Mouse (Mus musculus) liver, embryonic 14.5 days (tissue): Measurements from ENCODE around the gene Gca. TPM values are rescaled to one million over a fixed set of nuclear protein-coding genes. Genes with fewer than 3 reads are reported as not detected.

Experiments
- ATAC-seq: fragments of 200-750 bp; cut with Nextera tagmentation; 2 replicates; pipeline ENCODE4 v1.8.0; 2017; ENCODE audit warnings: moderate number of reproducible peaks, mild to moderate bottlenecking, moderate library complexity; ENCODE audit not compliant: insufficient read depth
- DNase-seq, 3 experiments: peaks; one replicate each; pipeline ENCODE4 v3.0.0-alpha.2; 2012 to 2013; ENCODE audit warnings: low read depth in 3 of 3, low spot score in 3 of 3
- H3K27ac ChIP-seq: fragments of 300-500 bp; sonication (generic); 2 replicates; pipeline ENCODE4 v1.5.1; 2014; ENCODE audit warnings: moderate library complexity, mild to moderate bottlenecking, control low read depth, inconsistent platforms
- H3K27me3 ChIP-seq: fragments of 300-500 bp; sonication (generic); 2 replicates; pipeline ENCODE4 v1.6.1; 2014; ENCODE audit warnings: mild to moderate bottlenecking, low read length, moderate library complexity; ENCODE audit not compliant: control insufficient read depth, insufficient read depth
- H3K36me3 ChIP-seq: fragments of 300-500 bp; sonication (generic); replicated peaks from 2 replicates; pipeline ENCODE4 v1.6.1; 2014; ENCODE audit warnings: low read depth; ENCODE audit not compliant: control insufficient read depth, insufficient read depth
- H3K4me1 ChIP-seq, 2 experiments: fragments of 200-500 bp in 1 of 2; fragments of 300-500 bp in 1 of 2; sonication (generic) in 1 of 2; replicated peaks; 2 replicates each; pipeline ENCODE4 v1.6.1; 2012 to 2014; ENCODE audit warnings: antibody characterized with exemption in 1 of 2, inconsistent platforms in 1 of 2, low read length in 1 of 2; ENCODE audit not compliant: control insufficient read depth in 2 of 2, insufficient read depth in 2 of 2
- H3K4me2 ChIP-seq: fragments of 300-500 bp; sonication (generic); 2 replicates; pipeline ENCODE4 v1.6.1; 2014; ENCODE audit warnings: low read depth, mild to moderate bottlenecking, control low read depth, moderate library complexity
- H3K4me3 ChIP-seq, 2 experiments: fragments of 200-500 bp in 1 of 2; fragments of 300-500 bp in 1 of 2; sonication (generic) in 1 of 2; 2 replicates each; pipeline ENCODE4 v1.5.1; 2012 to 2014; ENCODE audit warnings: low read depth in 2 of 2, low read length in 2 of 2, mild to moderate bottlenecking in 2 of 2, control low read depth in 1 of 2, inconsistent platforms in 1 of 2, moderate library complexity in 1 of 2; ENCODE audit not compliant: insufficient read depth in 1 of 2
- H3K9ac ChIP-seq: fragments of 300-500 bp; sonication (generic); replicated peaks from 2 replicates; pipeline ENCODE4 v1.6.1; 2014; ENCODE audit warnings: mild to moderate bottlenecking, control low read depth, moderate library complexity
- H3K9me3 ChIP-seq: fragments of 300-500 bp; sonication (generic); 2 replicates; pipeline ENCODE4 v1.6.1; 2016; ENCODE audit warnings: low read length, mixed read lengths; ENCODE audit not compliant: control insufficient read depth
- CTCF ChIP-seq: IDR thresholded peaks from 2 replicates; pipeline ENCODE4 v1.5.1; 2016; ENCODE audit warnings: antibody characterized with exemption, low read depth, control low read depth
- EP300 ChIP-seq: IDR thresholded peaks from 2 replicates; pipeline ENCODE4 v1.6.1; 2016; ENCODE audit warnings: antibody characterized with exemption, low read depth
- WGBS: fragments of 180-500 bp; shearing (Covaris S2); extraction: QIAGEN DNeasy Blood & Tissue Kit; methylation state at CpG from one replicate; pipeline ENCODE4 v1.1.7; 2014; ENCODE audit not compliant: insufficient replicate concordance; 5-methylcytosine and 5-hydroxymethylcytosine counted together
- polyA plus RNA-seq, 2 experiments: library from polyadenylated mRNA; depleted of rRNA in 1 of 2; stranded (reverse) in 1 of 2; unstranded in 1 of 2; fragments of >200 nt; fragmentation: Nextera tagmentation in 1 of 2; extraction: Ambion mirVana in 1 of 2; gene quantifications; 2 replicates each; pipeline versions ENCODE4 v1.2.1 to v1.2.3; 2012 to 2014

Gca gene
- polyA plus RNA-seq (2012; rRNA removed) (1.8 and 2.8 TPM in 2 replicates), polyA plus RNA-seq (2014; fragmentation: Nextera tagmentation; extraction: Ambion mirVana) (1.9 and 2.1 TPM in 2 replicates)

DNA sequence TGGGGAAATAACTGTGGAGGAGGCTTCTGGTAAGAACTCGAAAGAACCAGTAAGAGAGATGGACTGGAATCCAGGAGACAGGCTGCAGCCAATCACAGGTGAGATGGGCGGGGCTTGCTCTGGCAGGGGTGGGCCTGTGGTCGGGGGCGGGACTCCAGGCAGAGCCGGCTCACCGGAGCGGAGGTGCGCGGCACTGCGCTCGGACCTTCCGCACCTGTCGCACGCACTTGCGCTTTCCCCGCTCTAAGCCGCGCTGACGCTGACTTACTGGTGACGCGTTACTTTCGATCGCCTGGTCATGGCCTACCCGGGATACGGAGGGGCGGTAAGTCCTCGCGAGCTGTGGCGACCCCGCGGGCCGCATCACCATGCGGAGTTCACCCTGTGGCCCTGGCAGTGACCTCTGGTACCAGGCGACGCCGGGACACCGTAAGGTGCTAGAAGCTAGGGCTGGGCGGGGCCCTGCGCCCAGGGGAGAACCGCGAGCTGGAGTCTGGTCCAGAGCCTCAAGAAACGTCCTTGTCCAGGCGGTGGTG, at the start of gene Gca:
Gca (plus strand) TSS at position 151 of the 536 bp plus-strand sequence.
- peak; percentile 70 to 74 (median 71) for DNase-seq
- Histone ChIP-seq H3K4me3 (peak within 1 kb of the TSS; percentile 61 to 71), H3K9me3 (no peaks in the 10 kb centered on the region), H3K27ac (no peak within 1 kb of the TSS), H3K4me2 (peak within 1 kb of the TSS; percentile 84), H3K4me1 (peaks cover 0 to 2% of the 10 kb centered on the region in 2 experiments; a peak in 1 of 4 replicates), H3K9ac (0 out of 2 replicates have a peak within 1 kb of the TSS, but pooled peaks have one; percentile 42), H3K36me3 (no peaks in the 10 kb centered on the region), H3K27me3 (no peaks in the 10 kb centered on the region)
- ATAC-seq = peak; percentile 100
- no peak for TF ChIP-seq EP300
- TF ChIP-seq CTCF = no peak
- under 1% methylated on average over 43 of the region's 43 CpGs for WGBS

DNA sequence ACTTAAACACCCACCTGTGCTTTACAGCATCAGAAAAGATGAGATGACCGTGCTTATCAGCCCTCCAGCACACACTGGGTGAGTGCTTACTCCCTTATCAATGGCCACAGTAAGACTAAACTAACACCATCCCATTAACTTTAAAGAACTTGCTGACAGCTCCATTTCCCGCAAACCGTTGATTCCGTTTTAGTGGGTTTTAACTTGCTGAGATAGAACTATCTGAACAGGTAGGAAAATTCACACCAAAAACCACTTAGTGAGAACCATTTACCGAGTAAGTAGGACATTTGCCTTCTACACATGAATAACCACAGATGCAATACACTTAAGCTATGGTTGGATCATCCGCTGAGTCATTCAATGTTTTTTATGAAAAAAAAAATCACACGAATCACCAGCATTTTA, 45.1 kb upstream of the Gca start:
- Histone ChIP-seq H3K27ac (peak overlapping the region; percentile 93), H3K4me2 (peak overlapping the region; percentile 59)

DNA sequence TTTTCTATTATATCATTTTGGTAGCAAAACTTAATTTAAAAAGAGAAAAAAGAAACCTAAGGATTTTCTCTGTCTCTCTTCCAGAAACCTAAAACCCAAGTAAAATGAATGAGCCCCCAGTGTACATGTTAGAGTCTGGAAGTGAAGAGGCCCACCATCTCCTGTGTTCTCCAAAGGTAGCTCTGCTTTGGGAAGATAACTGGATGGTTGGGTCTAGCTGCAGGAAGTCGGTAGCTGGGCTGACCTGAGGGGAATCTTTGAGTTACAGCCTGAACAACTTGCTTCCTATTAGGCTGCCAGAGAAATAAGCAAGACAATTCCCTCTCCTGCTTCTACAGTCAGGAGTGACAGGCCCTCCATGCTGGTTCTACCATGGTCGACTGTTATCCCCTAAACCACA, 44.4 kb upstream of the Gca start:
- Histone ChIP-seq H3K27me3 (no peaks in the 10 kb centered on the region), H3K27ac (peak overlapping the region; percentile 95), H3K4me1 (peaks cover 24 to 34% of the 10 kb centered on the region in 2 experiments), H3K9me3 (no peaks in the 10 kb centered on the region), H3K36me3 (no peaks in the 10 kb centered on the region), H3K4me2 (peak overlapping the region; percentile 60), H3K9ac (peak overlapping the region; percentile 59), H3K4me3 (peak overlapping the region in 1 of 2 experiments; percentile 31; a peak in 1 of 4 replicates)
- ATAC-seq (peak; percentile 78), DNase-seq (peak; percentile 63 to 73 (median 65))
- TF ChIP-seq EP300 = peak; percentile 67
- no peak for TF ChIP-seq CTCF
- WGBS = 12% methylated on average over 2 of the region's 2 CpGs

More for the DNA sequence above, 45.1 kb upstream of the Gca start:
- TF ChIP-seq CTCF (no peak), EP300 (peak; percentile 97)
- Histone ChIP-seq H3K4me1 (peaks cover 24 to 32% of the 10 kb centered on the region in 2 experiments), H3K9me3 (no peaks in the 10 kb centered on the region), H3K36me3 (no peaks in the 10 kb centered on the region), H3K4me3 (no peak overlapping the region), H3K9ac (peak overlapping the region; percentile 46), H3K27me3 (no peaks in the 10 kb centered on the region)
- 10% methylated on average over 7 of the region's 7 CpGs for WGBS
- DNase-seq = peak; percentile 84 to 86 (median 85)
- peak; percentile 97 for ATAC-seq

DNA sequence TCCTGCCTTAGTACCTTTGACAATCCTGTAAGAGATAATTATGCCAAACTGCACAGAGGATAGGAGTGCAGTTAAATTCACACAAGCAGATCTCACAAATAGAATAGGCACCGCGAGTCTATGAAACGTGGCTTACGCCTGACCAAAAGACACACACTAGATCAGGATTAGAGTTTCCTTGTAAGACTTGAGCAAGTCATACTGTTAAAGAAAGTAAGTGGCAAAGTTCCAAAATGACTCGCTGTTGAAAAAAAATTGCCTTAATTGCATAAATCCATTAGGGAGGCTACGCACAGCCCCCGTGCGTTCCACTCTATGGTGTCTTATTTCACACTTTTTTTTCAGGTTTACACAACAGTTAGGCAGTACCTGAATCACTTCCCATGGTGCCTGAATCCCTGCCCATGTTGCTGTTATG, 41.1 kb upstream of the Gca start:
- no peaks in the 10 kb centered on the region for H3K27me3 ChIP-seq
- ATAC-seq = no peak
- peaks cover 16 to 22% of the 10 kb centered on the region in 2 experiments for H3K4me1 ChIP-seq
- H3K36me3 ChIP-seq = no peaks in the 10 kb centered on the region
- TF ChIP-seq EP300 (no peak), CTCF (no peak)
- no peak overlapping the region for H3K9ac ChIP-seq
- H3K4me3 ChIP-seq = no peak overlapping the region
- no peak overlapping the region for H3K27ac ChIP-seq
- H3K9me3 ChIP-seq = no peaks in the 10 kb centered on the region
- no peak overlapping the region for H3K4me2 ChIP-seq
- no peak for DNase-seq
- WGBS = 73% methylated on average over 8 of the region's 8 CpGs

DNA sequence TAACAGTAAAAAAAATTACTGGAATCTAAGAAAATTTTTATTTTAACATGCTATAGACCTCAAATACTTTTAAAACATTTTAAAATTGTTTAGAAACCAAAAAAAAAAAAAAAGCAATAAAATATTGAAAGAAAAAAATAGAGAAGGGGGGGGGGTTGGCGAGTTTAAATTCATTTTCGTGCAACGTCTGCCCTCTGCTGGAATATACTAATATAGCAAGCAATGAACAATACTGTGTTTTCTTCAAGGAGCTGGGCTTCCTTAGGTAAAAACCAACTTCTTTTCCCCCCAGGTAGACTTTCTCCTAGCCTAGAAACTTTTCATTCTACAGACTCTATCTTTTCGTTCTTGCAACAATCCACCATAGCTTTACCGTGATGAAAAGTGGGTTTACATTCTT, 36.4 kb upstream of the Gca start:
- H3K9ac ChIP-seq = no peak overlapping the region
- no peak overlapping the region for H3K27ac ChIP-seq
- H3K36me3 ChIP-seq = no peaks in the 10 kb centered on the region
- 6% methylated on average over 5 of the region's 5 CpGs for WGBS
- H3K4me2 ChIP-seq = no peak overlapping the region
- DNase-seq = peak in 1 of 3 experiments; percentile 33
- no peak overlapping the region for H3K4me3 ChIP-seq
- peaks cover 0 to 4% of the 10 kb centered on the region in 2 experiments; a peak in 1 of 4 replicates for H3K4me1 ChIP-seq
- TF ChIP-seq EP300 = no peak
- peak; percentile 55; the same call in 1 of the 2 replicates for TF ChIP-seq CTCF
- no peaks in the 10 kb centered on the region for H3K27me3 ChIP-seq
- ATAC-seq = no peak
- H3K9me3 ChIP-seq = no peaks in the 10 kb centered on the region
